Mouse (Mus musculus) testis, adult 2 months (tissue): ENCODE measurements around the gene Rcsd1.

Experiments
- CTCF ChIP-seq: fragments of 200-500 bp; IDR thresholded peaks from 2 replicates; pipeline ENCODE4 v1.5.1; 2012; ENCODE audit warnings: low read depth, mild to moderate bottlenecking, inconsistent platforms, low read length, moderate library complexity; ENCODE audit not compliant: control insufficient read depth, insufficient read depth, insufficient replicate concordance
- POLR2A ChIP-seq: fragments of 200-500 bp; IDR thresholded peaks from 2 replicates; pipeline ENCODE4 v1.6.1; 2012; ENCODE audit warnings: low read depth, mild to moderate bottlenecking, inconsistent platforms, low read length, moderate library complexity; ENCODE audit not compliant: control insufficient read depth

DNA sequence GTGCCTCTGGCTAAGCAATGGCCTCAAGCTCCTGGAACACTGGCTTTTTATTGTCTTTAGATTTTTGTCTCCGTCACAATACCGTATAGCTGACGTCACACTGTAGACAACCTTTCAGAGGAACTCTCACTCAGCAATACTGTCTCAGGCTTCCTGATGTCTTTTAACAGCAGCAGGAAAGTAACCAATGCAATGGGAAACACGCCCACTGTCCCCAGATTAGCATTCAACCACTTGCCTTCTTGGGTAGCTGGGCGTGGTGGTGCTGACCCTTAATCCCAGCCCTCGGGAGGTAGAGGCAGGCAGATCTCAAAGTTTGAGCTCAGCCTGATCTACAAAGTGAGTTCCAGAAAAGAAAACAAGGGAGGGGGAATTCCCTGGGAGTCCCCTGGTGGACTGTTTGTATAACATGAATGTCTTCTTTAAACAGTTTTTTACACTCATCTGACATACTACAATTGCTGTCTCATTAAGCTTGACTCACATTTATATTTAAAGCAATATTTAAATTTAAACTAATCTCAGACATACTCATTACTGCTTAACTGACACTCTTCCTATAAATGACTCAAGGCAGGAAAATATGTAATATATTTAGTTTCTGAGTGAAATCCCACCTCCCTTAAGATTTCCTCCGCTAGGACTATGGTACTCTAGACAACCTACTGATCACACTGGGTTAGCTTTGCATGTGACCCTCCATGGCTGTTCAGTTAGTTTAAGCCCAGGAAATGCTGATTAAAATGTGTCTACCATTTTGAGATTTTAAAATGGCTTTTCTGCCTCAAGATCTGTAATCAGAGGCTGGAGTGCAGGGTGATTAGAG, 99.8 kb downstream of the Rcsd1 start:
- TF ChIP-seq POLR2A (no peak), CTCF (no peak)
